Mouse (Mus musculus): ENCODE results near the gene Lars2.

Lars2 gene

GRCm38 (mm10) chr9:123509638-123510604 lies 143.2 kb downstream of the Lars2 start:
- no peak for DNase-seq

DNA sequence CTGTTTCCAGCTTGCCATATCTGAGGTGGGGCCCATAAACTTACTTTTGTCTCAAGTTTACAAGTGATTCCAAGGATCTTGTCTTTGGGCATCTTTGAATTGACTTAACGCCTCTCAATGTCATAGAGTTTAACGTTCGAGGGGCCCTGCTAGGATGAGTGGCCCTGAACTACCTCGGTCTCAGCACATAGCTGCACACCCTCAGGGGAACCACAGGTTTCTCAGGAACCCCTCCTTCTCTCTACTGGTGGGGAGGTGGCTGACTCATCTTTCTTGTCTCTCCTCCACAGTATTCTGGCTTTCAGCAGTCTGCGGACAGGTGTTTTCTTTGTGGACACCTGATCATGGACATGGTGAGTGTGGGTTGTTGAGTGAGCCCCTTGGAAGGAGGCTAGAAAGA lies 144.2 kb downstream of the Lars2 start:
- no peak for DNase-seq

Measured in cerebellum, postnatal 36 days (tissue).